Mouse (Mus musculus): ENCODE results near the gene Tgds. TPM values are rescaled to one million over a fixed set of nuclear protein-coding genes. Genes with fewer than 3 reads are reported as not detected.
"Not testable (repeated sequence)": the region's sequence is repeated elsewhere in the genome, so short reads cannot be mapped to it uniquely, and the experiment has no call there.

The Tgds gene
- polyA plus RNA-seq, 1 experiment from 2014 or later: 36.7 TPM

DNA sequence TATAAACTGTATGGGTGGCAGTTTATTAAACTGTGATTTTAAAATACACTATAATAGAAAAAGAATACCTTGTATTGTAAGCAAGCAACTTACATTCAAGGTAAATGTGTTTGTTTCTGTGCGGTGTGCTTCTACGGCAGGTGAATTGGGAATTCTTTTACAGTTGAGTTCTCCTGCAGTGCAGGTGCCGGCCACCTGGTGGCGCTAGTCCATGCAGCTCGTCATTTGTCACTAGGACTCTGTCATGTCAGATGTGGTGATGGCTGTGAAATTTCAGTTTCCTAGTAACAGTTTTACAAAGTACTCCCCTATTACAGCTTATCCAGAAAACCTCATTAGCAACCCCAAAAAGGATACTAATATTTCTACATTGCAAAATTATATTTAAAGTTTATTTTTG lies 24.6 kb upstream of the Tgds start:
- Histone ChIP-seq H3K27me3 (no peaks in the 10 kb centered on the region), H3K36me3 (peaks cover 88% of the 10 kb centered on the region), H3K4me2 (no peak overlapping the region), H3K27ac (no peak overlapping the region), H3K9ac (replicated peaks) (no peak overlapping the region), H3K9me3 (no peaks in the 10 kb centered on the region), H3K4me1 (replicated peaks) (no peaks in the 10 kb centered on the region), H3K4me3 (replicated peaks) (no peak overlapping the region)
- WGBS: 29% methylated on average over 5 of the region's 5 CpGs
- ATAC-seq (ENCODE audit: insufficient number of reproducible peaks, insufficient read depth, low FRiP score, low TSS enrichment, low read depth): no peak

DNA sequence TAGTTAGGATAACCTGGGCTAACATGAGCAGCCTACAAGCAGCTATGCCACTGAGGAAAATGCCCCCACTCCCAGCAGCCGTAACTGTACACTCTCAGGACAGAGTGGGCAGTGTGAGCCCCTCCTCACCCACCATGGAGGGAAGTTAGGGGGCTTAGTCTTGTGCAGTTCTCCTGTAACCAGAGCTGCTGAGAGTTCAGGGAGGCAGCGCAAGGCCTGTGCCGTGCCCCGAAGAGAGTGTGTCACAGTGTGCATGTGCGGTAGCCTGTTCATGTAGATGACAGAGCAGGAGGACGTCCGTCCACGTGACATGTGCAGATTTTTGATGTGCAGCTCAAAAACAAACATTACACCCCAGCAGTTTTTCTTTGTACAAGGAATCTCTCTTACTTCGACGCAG lies 24.2 kb upstream of the Tgds start:
- H3K4me2 ChIP-seq: no peak overlapping the region
- no peak overlapping the region for H3K4me3 ChIP-seq (replicated peaks)
- no peak overlapping the region for H3K27ac ChIP-seq
- 88% methylated on average over 10 of the region's 10 CpGs for WGBS
- no peaks in the 10 kb centered on the region for H3K27me3 ChIP-seq
- peaks cover 87% of the 10 kb centered on the region for H3K36me3 ChIP-seq
- no peak; the same call in 1 of the 2 replicates for ATAC-seq (ENCODE audit: insufficient number of reproducible peaks, insufficient read depth, low FRiP score, low TSS enrichment, low read depth)
- no peaks in the 10 kb centered on the region for H3K9me3 ChIP-seq
- no peaks in the 10 kb centered on the region for H3K4me1 ChIP-seq (replicated peaks)
- H3K9ac ChIP-seq (replicated peaks): no peak overlapping the region

DNA sequence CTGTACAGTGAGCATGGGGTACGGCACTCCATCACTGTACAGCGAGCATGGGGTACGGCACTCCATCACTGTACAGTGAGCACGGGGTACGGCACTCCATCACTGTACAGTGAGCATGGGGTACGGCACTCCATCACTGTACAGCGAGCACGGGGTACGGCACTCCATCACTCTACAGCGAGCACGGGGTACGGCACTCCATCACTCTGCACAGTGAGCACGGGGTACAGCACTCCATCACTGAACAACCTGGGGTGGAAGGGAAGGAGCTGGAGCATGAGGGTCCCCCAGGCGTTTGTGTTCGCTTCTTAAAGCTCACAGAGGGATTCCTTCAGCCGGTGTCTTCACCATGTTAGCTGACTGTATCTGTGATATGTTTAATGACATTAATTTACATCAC lies 23.5 kb upstream of the Tgds start:
- 95% methylated on average over 16 of the region's 16 CpGs for WGBS
- ATAC-seq (ENCODE audit: insufficient number of reproducible peaks, insufficient read depth, low FRiP score, low TSS enrichment, low read depth); H3K4me3 ChIP-seq (replicated peaks); H3K4me2 ChIP-seq; H3K27ac ChIP-seq; H3K27me3 ChIP-seq; H3K9ac ChIP-seq (replicated peaks); H3K4me1 ChIP-seq (replicated peaks); H3K9me3 ChIP-seq: not testable (repeated sequence)
- H3K36me3 ChIP-seq: peaks cover 83% of the 10 kb centered on the region

DNA sequence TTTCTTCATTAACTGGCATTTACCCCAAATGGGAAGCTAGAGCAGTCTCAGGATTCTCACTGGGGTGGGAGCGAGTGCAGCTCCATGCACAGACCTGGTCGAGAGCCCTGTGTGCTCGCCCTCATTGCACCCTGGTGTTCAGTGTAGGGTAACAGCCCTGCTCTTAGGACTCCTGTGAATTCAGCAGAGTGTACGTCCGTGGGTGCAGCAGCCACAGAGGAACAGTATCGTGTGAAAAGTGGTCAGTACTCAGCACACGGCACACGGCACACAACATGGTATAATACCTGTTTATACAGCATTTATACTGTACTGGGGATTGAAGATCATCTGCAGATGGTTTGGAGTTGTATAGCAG lies 19.7 kb upstream of the Tgds start:
- no peak for ATAC-seq (ENCODE audit: insufficient number of reproducible peaks, insufficient read depth, low FRiP score, low TSS enrichment, low read depth)
- Histone ChIP-seq H3K4me1 (replicated peaks) (no peaks in the 10 kb centered on the region), H3K4me2 (no peak overlapping the region), H3K4me3 (replicated peaks) (no peak overlapping the region), H3K27ac (no peak overlapping the region), H3K27me3 (no peaks in the 10 kb centered on the region), H3K9me3 (no peaks in the 10 kb centered on the region), H3K9ac (replicated peaks) (no peak overlapping the region), H3K36me3 (peaks cover 67% of the 10 kb centered on the region)
- WGBS: 95% methylated on average over 8 of the region's 8 CpGs

DNA sequence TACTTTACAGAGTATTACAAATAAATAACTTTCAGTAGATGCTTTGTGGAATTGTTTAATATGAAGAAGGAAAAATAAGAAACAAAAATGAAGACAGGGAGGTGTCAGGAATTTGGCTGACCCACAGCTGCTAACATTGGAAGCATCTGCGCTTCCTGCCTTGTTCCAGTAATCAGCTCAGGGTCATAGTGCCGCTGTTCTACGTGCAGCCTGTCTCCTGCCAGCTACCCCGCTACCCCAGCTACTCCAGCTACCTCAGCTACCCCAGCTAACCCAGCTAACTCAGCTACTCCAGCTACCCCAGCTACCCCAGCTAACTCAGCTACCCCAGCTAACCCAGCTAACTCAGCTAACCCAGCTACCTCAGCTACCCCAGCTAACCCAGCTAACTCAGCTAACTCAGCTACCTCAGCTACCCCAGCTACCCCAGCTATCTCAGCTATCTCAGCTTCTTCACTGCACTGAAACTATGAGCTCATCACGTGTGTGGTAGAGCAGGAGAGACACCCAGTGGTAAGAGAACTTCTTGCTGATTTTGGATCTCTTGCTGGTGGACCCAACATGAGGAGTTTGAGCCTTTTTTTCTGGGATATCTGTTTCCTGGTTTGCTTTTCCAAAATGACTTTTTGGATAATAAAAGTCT lies 19.2 kb upstream of the Tgds start:
- Histone ChIP-seq H3K36me3 (peaks cover 65% of the 10 kb centered on the region), H3K27me3 (no peaks in the 10 kb centered on the region), H3K9me3 (no peaks in the 10 kb centered on the region), H3K27ac (no peak overlapping the region), H3K4me3 (replicated peaks) (no peak overlapping the region), H3K4me2 (no peak overlapping the region), H3K4me1 (replicated peaks) (no peaks in the 10 kb centered on the region), H3K9ac (replicated peaks) (no peak overlapping the region)
- 79% methylated on average over 5 of the region's 5 CpGs for WGBS
- ATAC-seq (ENCODE audit: insufficient number of reproducible peaks, insufficient read depth, low FRiP score, low TSS enrichment, low read depth): no peak

DNA sequence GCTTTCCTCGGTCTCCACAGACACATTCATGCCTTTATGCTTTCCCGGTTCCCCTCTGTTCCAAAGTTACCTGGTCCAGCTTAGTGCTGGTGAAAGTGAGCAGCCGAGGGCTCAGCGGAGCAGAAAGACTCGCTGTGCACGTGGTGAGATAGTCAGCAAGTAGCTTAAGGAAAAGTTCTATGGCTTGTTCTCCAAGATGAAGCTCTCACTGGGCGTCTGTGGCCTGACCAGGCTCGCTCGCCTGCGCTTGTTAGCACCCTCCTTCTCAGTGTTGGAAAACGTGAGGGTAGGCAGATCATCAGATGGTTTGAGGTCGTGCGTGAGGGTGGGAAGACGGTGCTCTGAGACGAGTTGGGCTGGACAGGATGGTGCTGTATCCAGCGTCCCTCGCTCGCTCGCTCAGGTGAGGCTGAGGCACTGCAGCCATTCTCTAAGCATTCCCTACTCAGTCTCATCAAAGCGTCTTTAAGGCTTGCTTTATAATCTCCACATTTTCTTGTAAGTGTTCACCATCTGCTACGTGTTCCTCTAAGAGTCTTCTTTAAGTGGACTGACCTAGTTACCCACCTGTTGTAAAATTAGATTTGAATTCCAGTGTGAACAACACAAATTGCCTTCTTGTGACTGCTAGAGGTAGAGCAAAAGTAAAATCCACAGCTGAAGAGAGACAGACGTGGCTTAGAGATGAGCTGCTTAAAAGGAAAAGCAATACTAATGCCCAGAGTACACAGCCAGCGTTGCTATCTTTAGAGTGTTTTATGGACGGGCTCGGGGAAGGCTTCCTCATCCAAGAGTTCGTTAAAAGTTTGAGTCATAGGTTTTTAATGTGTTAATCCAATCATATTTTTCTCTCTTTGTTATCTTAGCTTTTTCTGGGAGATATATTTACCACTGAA lies 18.3 kb upstream of the Tgds start:
- no peaks in the 10 kb centered on the region for H3K4me1 ChIP-seq (replicated peaks)
- no peaks in the 10 kb centered on the region for H3K27me3 ChIP-seq
- peaks cover 56% of the 10 kb centered on the region for H3K36me3 ChIP-seq
- no peak overlapping the region for H3K9ac ChIP-seq (replicated peaks)
- H3K27ac ChIP-seq: no peak overlapping the region
- no peak for ATAC-seq (ENCODE audit: insufficient number of reproducible peaks, insufficient read depth, low FRiP score, low TSS enrichment, low read depth)
- no peaks in the 10 kb centered on the region for H3K9me3 ChIP-seq
- H3K4me2 ChIP-seq: no peak overlapping the region
- whole genome bisulfite sequencing: 87% methylated on average over 26 of the region's 26 CpGs
- no peak overlapping the region for H3K4me3 ChIP-seq (replicated peaks)

DNA sequence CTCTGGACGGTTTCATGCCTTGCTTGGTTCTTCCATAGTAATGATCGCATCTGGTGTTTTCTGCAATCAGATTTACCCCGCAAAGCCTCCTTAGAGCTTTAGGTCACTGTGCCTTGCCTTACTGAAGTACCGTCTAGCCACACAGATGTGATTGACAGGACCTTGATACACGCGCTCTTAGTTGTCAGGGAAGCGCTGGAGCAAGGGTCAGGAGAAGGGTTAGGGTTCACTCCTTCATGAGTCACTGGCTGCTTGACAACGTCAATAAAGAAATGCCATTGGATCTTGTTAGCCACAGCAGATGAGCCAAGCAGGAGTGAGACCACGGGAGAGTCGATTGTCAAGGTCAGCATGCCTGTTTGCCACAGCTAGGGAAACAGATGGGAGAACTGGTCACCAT lies 16.0 kb upstream of the Tgds start:
- Histone ChIP-seq H3K36me3 (peaks cover 38% of the 10 kb centered on the region), H3K27ac (no peak overlapping the region), H3K9me3 (no peaks in the 10 kb centered on the region), H3K27me3 (no peaks in the 10 kb centered on the region), H3K4me2 (no peak overlapping the region), H3K9ac (replicated peaks) (no peak overlapping the region), H3K4me3 (replicated peaks) (no peak overlapping the region), H3K4me1 (replicated peaks) (no peaks in the 10 kb centered on the region)
- no peak for ATAC-seq (ENCODE audit: insufficient number of reproducible peaks, insufficient read depth, low FRiP score, low TSS enrichment, low read depth)
- WGBS: 89% methylated on average over 10 of the region's 10 CpGs

DNA sequence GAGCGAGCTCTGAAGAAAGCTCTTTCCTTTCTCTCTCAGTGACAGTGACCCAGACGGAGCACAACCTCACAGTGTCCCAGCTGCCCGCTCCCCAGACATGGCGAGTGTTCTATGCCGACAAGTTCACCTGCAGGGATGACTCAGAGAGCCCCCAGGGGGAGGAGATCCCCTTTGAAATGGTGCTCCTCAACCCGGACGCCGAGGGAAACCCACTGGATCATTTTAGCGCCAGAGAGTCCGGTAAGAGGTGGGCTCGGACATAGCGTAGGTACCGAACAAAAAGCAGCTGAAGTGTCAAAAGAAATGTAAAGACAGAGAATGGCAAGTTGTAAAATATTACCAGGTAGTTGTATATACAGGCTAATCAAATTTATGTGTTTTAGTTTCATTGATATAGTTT lies 15.5 kb upstream of the Tgds start:
- Histone ChIP-seq H3K4me1 (replicated peaks) (no peaks in the 10 kb centered on the region), H3K36me3 (peaks cover 35% of the 10 kb centered on the region), H3K9me3 (no peaks in the 10 kb centered on the region), H3K9ac (replicated peaks) (no peak overlapping the region), H3K27ac (no peak overlapping the region), H3K4me3 (replicated peaks) (no peak overlapping the region), H3K27me3 (no peaks in the 10 kb centered on the region), H3K4me2 (no peak overlapping the region)
- ATAC-seq (ENCODE audit: insufficient number of reproducible peaks, insufficient read depth, low FRiP score, low TSS enrichment, low read depth): no peak
- 93% methylated on average over 13 of the region's 13 CpGs for WGBS

DNA sequence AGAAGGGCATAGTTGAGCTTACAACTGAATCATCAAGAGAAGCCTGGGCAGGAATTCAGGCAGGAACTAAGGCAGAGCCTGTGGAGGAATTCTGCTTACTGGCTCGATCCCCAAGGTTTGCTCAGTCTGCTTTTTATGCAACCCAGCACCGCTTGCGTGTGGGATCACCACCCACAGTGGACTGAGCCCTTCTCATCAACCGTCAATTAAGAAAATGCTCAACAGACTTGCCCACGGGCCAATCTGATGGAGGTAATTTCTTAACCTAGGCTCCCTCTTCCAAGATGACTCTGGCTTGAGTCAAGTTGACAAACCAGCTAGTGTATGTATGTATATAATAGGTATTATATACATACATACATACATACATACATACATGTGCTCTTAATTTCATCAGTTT lies 9.7 kb upstream of the Tgds start:
- WGBS: 91% methylated on average over 5 of the region's 5 CpGs
- ATAC-seq (ENCODE audit: insufficient number of reproducible peaks, insufficient read depth, low FRiP score, low TSS enrichment, low read depth): no peak
- no peak overlapping the region for H3K9ac ChIP-seq (replicated peaks)

DNA sequence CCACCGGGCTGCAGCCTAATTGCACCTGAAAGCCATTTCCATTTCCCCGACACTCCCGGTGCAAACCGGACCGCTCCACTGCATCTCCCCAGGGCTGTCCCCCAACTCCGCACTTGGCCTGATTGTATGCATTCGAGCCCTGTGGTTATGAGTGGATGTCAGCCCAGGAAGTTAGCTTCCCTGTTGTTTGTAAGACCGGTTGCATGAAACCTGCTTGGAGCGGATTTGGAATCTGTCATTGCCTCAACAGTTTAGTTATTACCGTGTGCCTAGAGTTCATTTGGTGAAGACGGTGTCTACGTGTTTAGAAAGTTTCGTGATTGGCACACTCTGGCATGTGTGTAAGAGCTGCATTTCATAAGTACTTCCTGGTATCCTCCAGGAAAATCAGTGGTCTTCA lies 4.9 kb upstream of the Tgds start:
- H3K4me2 ChIP-seq: peak overlapping the region; percentile 73
- H3K9ac ChIP-seq (replicated peaks): peak overlapping the region; percentile 89
- peak; percentile 23; the same call in 1 of the 2 replicates for ATAC-seq (ENCODE audit: insufficient number of reproducible peaks, insufficient read depth, low FRiP score, low TSS enrichment, low read depth)
- H3K4me3 ChIP-seq (replicated peaks): peak overlapping the region; percentile 82
- peak overlapping the region; percentile 72; the same call in 1 of the 2 replicates for H3K27ac ChIP-seq
- H3K9me3 ChIP-seq: no peaks in the 10 kb centered on the region
- WGBS: 1% methylated on average over 13 of the region's 13 CpGs
- peaks cover 34% of the 10 kb centered on the region for H3K36me3 ChIP-seq
- no peaks in the 10 kb centered on the region for H3K27me3 ChIP-seq
- H3K4me1 ChIP-seq (replicated peaks): peaks cover 9% of the 10 kb centered on the region

More for the DNA sequence above, 9.7 kb upstream of the Tgds start:
- Histone ChIP-seq H3K36me3 (peaks cover 45% of the 10 kb centered on the region), H3K9me3 (no peaks in the 10 kb centered on the region), H3K27ac (no peak overlapping the region), H3K27me3 (no peaks in the 10 kb centered on the region), H3K4me2 (no peak overlapping the region), H3K4me1 (replicated peaks) (peaks cover 9% of the 10 kb centered on the region), H3K4me3 (replicated peaks) (no peak overlapping the region)

DNA sequence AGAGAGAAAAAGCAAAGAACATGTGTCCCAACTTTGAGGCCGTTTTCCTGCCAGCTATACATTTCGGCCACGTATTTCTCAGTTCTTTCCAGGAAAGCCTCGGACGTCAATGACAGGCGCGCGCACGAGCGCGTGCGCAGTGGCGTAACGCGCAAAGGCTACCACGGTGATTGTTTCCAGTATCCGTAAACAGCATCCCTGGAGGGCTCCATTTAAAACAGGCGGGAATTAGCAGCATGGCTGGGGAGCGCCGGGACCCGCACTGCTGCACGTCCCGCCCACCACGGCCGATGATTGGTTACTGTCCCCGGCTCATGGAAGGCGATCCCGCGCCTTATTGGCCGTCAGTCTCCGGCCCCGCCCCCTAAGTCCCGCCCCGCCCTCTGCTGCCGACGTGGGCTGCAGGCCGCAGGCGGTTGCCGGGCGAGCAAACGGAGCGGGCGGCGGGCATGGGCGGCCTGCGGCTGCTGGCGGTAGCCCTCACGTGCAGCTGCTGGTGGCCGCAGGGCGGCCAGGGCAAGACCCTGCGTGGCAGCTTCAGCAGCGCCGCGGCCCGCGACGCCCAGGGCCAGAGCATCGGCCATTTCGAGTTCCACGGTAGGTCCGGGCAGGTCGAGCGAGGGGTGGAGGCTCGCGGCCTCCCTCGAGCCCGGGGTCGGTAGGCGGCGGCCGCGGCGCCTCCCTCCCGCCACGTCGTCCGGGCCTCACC lies 4.3 kb upstream of the Tgds start, which contains the start of gene Gpr180:
Gene Gpr180, plus strand, starts transcription at position 415 of the 709 bp plus-strand sequence.
- Histone ChIP-seq H3K27me3 (no peaks in the 10 kb centered on the region), H3K4me3 (replicated peaks) (peak within 1 kb of the TSS; percentile 82), H3K4me2 (peak within 1 kb of the TSS; percentile 73), H3K9me3 (no peaks in the 10 kb centered on the region), H3K27ac (peak within 1 kb of the TSS; percentile 72), H3K4me1 (replicated peaks) (peaks cover 11% of the 10 kb centered on the region), H3K9ac (replicated peaks) (peak within 1 kb of the TSS; percentile 89), H3K36me3 (peaks cover 28% of the 10 kb centered on the region)
- under 1% methylated on average over 75 of the region's 77 CpGs for WGBS
- ATAC-seq (ENCODE audit: insufficient number of reproducible peaks, insufficient read depth, low FRiP score, low TSS enrichment, low read depth): peak; percentile 97

Measured in limb, embryonic 12.5 days (tissue).